Mouse (Mus musculus) heart, embryonic 14.5 days (tissue): ENCODE data around the gene Tmco4. TPM values are rescaled to one million over a fixed set of nuclear protein-coding genes. Genes with fewer than 3 reads are reported as not detected.
A peak's percentile ranks its signal among the peaks of the same experiment; 100 is the strongest.

ENCODE experiments used
- ATAC-seq: fragments of 200-750 bp; cut with Nextera tagmentation; 2 replicates; pipeline ENCODE4 v1.8.0; 2017; ENCODE audit warnings: low read depth, moderate TSS enrichment; ENCODE audit not compliant: insufficient number of reproducible peaks, insufficient read depth, low FRiP score
- H3K27ac ChIP-seq, 2 experiments: fragments of 200-500 bp in 1 of 2; fragments of 300-500 bp in 1 of 2; sonication (generic) in 1 of 2; replicated peaks in 1 of 2; 2 replicates each; pipeline ENCODE4 v1.5.1; 2012 to 2014; ENCODE audit warnings: low read depth in 2 of 2, low read length in 2 of 2, control low read depth in 1 of 2, mild to moderate bottlenecking in 1 of 2, mixed read lengths in 1 of 2; ENCODE audit not compliant: control insufficient read depth in 1 of 2, insufficient read depth in 1 of 2
- H3K27me3 ChIP-seq: fragments of 300-500 bp; sonication (generic); 2 replicates; pipeline ENCODE4 v1.6.1; 2014; ENCODE audit warnings: mild to moderate bottlenecking, low read length, control low read depth; ENCODE audit not compliant: control insufficient read depth, insufficient read depth
- H3K36me3 ChIP-seq: fragments of 300-500 bp; sonication (generic); 2 replicates; pipeline ENCODE4 v1.6.1; 2014; ENCODE audit warnings: mild to moderate bottlenecking, control low read depth, low read length, mixed read lengths; ENCODE audit not compliant: control insufficient read depth, insufficient read depth
- H3K4me1 ChIP-seq, 2 experiments: fragments of 200-500 bp in 1 of 2; fragments of 300-500 bp in 1 of 2; sonication (generic) in 1 of 2; 2 replicates each; pipeline ENCODE4 v1.6.1; 2012 to 2014; ENCODE audit warnings: low read length in 2 of 2, control low read depth in 1 of 2, mixed read lengths in 1 of 2; ENCODE audit not compliant: control insufficient read depth in 2 of 2, insufficient read depth in 2 of 2
- H3K4me2 ChIP-seq: fragments of 300-500 bp; sonication (generic); 2 replicates; pipeline ENCODE4 v1.6.1; 2014; ENCODE audit warnings: mild to moderate bottlenecking, low read length
- H3K4me3 ChIP-seq, 2 experiments: fragments of 200-500 bp in 1 of 2; fragments of 300-500 bp in 1 of 2; sonication (generic) in 1 of 2; 2 replicates each; pipeline ENCODE4 v1.5.1; 2012 to 2014; ENCODE audit warnings: low read length in 2 of 2, mild to moderate bottlenecking in 2 of 2, control low read depth in 1 of 2, low read depth in 1 of 2, moderate library complexity in 1 of 2; ENCODE audit not compliant: control insufficient read depth in 1 of 2, insufficient read depth in 1 of 2
- H3K9ac ChIP-seq: fragments of 300-500 bp; sonication (generic); 2 replicates; pipeline ENCODE4 v1.6.1; 2014; ENCODE audit warnings: mild to moderate bottlenecking, low read length
- H3K9me3 ChIP-seq: fragments of 300-500 bp; sonication (generic); 2 replicates; pipeline ENCODE4 v1.6.1; 2016; ENCODE audit warnings: low read length, control low read depth; ENCODE audit not compliant: control insufficient read depth
- WGBS: fragments of 180-500 bp; shearing (Covaris S2); extraction: QIAGEN DNeasy Blood & Tissue Kit; methylation state at CpG from one replicate; pipeline ENCODE4 v1.1.7; 2014; 5-methylcytosine and 5-hydroxymethylcytosine counted together
- polyA plus RNA-seq: library from polyadenylated mRNA; unstranded; fragments of >200 nt; fragmentation: Nextera tagmentation; extraction: Ambion mirVana; gene quantifications from 2 replicates; pipeline ENCODE4 v1.2.1, GENCODE M21; 2014

Tmco4 gene
- polyA plus RNA-seq, 1 experiment from 2014 or later = 4.8 TPM

- no peak overlapping the region for H3K4me3 ChIP-seq
- WGBS = 9% methylated on average over 5 of the region's 5 CpGs
- no peak overlapping the region for H3K9ac ChIP-seq
- H3K27me3 ChIP-seq = peaks cover 24% of the 10 kb centered on the region
- H3K9me3 ChIP-seq = no peaks in the 10 kb centered on the region
- no peak overlapping the region for H3K4me2 ChIP-seq
- no peak overlapping the region for H3K27ac ChIP-seq
- no peak for ATAC-seq
- H3K4me1 ChIP-seq = peaks cover 0 to 13% of the 10 kb centered on the region in 2 experiments; a peak in 2 of 4 replicates
- H3K36me3 ChIP-seq = no peaks in the 10 kb centered on the region
Measured at GRCm38 (mm10) chr4:139086037-139086436, 113.3 kb downstream of the Tmco4 start.

GRCm38 (mm10) chr4:139086984-139087383, 114.3 kb downstream of the Tmco4 start:
- Histone ChIP-seq H3K27ac (no peak overlapping the region), H3K4me1 (peaks cover 7 to 17% of the 10 kb centered on the region in 2 experiments; a peak in 3 of 4 replicates), H3K9ac (no peak overlapping the region), H3K27me3 (peaks cover 26% of the 10 kb centered on the region), H3K36me3 (no peaks in the 10 kb centered on the region), H3K4me3 (no peak overlapping the region), H3K4me2 (no peak overlapping the region), H3K9me3 (no peaks in the 10 kb centered on the region)
- no peak for ATAC-seq
- WGBS = 64% methylated on average over 4 of the region's 4 CpGs

- Histone ChIP-seq H3K27ac (no peak overlapping the region), H3K4me3 (no peak overlapping the region), H3K4me1 (peaks cover 8 to 14% of the 10 kb centered on the region in 2 experiments; a peak in 3 of 4 replicates), H3K27me3 (peaks cover 28% of the 10 kb centered on the region), H3K4me2 (no peak overlapping the region), H3K9ac (no peak overlapping the region), H3K36me3 (no peaks in the 10 kb centered on the region), H3K9me3 (no peaks in the 10 kb centered on the region)
- ATAC-seq = no peak
- 51% methylated on average over 9 of the region's 9 CpGs for WGBS
Measured at GRCm38 (mm10) chr4:139088982-139089671, 116.4 kb downstream of the Tmco4 start.

GRCm38 (mm10) chr4:139090303-139090940, 117.7 kb downstream of the Tmco4 start:
- ATAC-seq = no peak
- H3K4me1 ChIP-seq = peaks cover 8 to 14% of the 10 kb centered on the region in 2 experiments; a peak in 3 of 4 replicates
- no peak overlapping the region for H3K4me2 ChIP-seq
- no peaks in the 10 kb centered on the region for H3K36me3 ChIP-seq
- H3K27ac ChIP-seq = no peak overlapping the region
- peaks cover 16% of the 10 kb centered on the region for H3K27me3 ChIP-seq
- H3K4me3 ChIP-seq = no peak overlapping the region
- H3K9ac ChIP-seq = no peak overlapping the region
- 0 out of 2 replicates have a peak, but pooled peaks cover 6% of the 10 kb centered on the region for H3K9me3 ChIP-seq
- WGBS = 67% methylated on average over 15 of the region's 15 CpGs

GRCm38 (mm10) chr4:139091066-139091465, 118.4 kb downstream of the Tmco4 start:
- Histone ChIP-seq H3K27me3 (peaks cover 12% of the 10 kb centered on the region), H3K4me2 (0 out of 2 replicates have a peak overlapping the region, but pooled peaks have one; percentile 99), H3K4me3 (0 out of 4 replicates have a peak overlapping the region, but pooled peaks of 1 of the 2 experiments have one; percentile 69), H3K4me1 (peaks cover 8 to 14% of the 10 kb centered on the region in 2 experiments; a peak in 3 of 4 replicates), H3K9ac (no peak overlapping the region), H3K36me3 (no peaks in the 10 kb centered on the region), H3K27ac (no peak overlapping the region), H3K9me3 (0 out of 2 replicates have a peak, but pooled peaks cover 6% of the 10 kb centered on the region)
- no peak for ATAC-seq
- whole genome bisulfite sequencing = 59% methylated on average over 7 of the region's 7 CpGs

- Histone ChIP-seq H3K9ac (peak overlapping the region; percentile 79), H3K36me3 (no peaks in the 10 kb centered on the region), H3K4me1 (peaks cover 10 to 14% of the 10 kb centered on the region in 2 experiments; a peak in 3 of 4 replicates), H3K9me3 (0 out of 2 replicates have a peak, but pooled peaks cover 6% of the 10 kb centered on the region), H3K27ac (no peak overlapping the region), H3K4me2 (peak overlapping the region; percentile 99), H3K27me3 (peaks cover 12% of the 10 kb centered on the region), H3K4me3 (peak overlapping the region; percentile 63 to 69)
- 8% methylated on average over 28 of the region's 28 CpGs for WGBS
- no peak for ATAC-seq
Measured at GRCm38 (mm10) chr4:139091478-139092355, 119.0 kb downstream of the Tmco4 start.
